Mouse (Mus musculus) heart, adult 2 months (tissue): ENCODE data around the gene Cd63. TPM values are rescaled to one million over a fixed set of nuclear protein-coding genes. Genes with fewer than 3 reads are reported as not detected.

Source experiments
- DNase-seq, 2 experiments: peaks; one replicate each; pipeline ENCODE4 v3.0.0; 2021
- H3K27ac ChIP-seq: fragments of 200-600 bp; 2 replicates; pipeline ENCODE4 v1.8.1; 2022
- H3K27me3 ChIP-seq: fragments of 200-500 bp; 2 replicates; pipeline ENCODE4 v1.6.1; 2012; ENCODE audit warnings: mild to moderate bottlenecking, low read length, inconsistent platforms, mixed read lengths; ENCODE audit not compliant: control insufficient read depth, insufficient read depth
- H3K36me3 ChIP-seq: fragments of 200-500 bp; 2 replicates; pipeline ENCODE4 v1.6.1; 2012; ENCODE audit warnings: low read length, inconsistent platforms; ENCODE audit not compliant: control insufficient read depth, insufficient read depth
- H3K4me1 ChIP-seq: fragments of 200-500 bp; 2 replicates; pipeline ENCODE4 v1.6.1; 2011; ENCODE audit warnings: low read length; ENCODE audit not compliant: control insufficient read depth, insufficient read depth
- H3K4me3 ChIP-seq: fragments of 200-600 bp; 2 replicates; pipeline ENCODE4 v1.8.1; 2022
- H3K79me2 ChIP-seq: fragments of 200-500 bp; replicated peaks from 2 replicates; pipeline ENCODE4 v1.6.1; 2012; ENCODE audit warnings: mild to moderate bottlenecking, inconsistent platforms, low read length, moderate library complexity, mixed read lengths; ENCODE audit not compliant: control insufficient read depth, insufficient read depth
- H3K9ac ChIP-seq: fragments of 200-500 bp; 2 replicates; pipeline ENCODE4 v1.6.1; 2012; ENCODE audit warnings: low read depth, mild to moderate bottlenecking, control low read depth, inconsistent platforms, low read length, mixed read lengths
- CTCF ChIP-seq: fragments of 200-600 bp; IDR thresholded peaks from 2 replicates; pipeline ENCODE4 v1.8.1; 2022; ENCODE audit warnings: antibody characterized with exemption, mild to moderate bottlenecking, moderate library complexity
- EP300 ChIP-seq: fragments of 200-500 bp; IDR thresholded peaks from 2 replicates; pipeline ENCODE4 v1.6.1; 2011; ENCODE audit warnings: low read depth, low read length, control low read depth; ENCODE audit not compliant: insufficient read depth
- POLR2A ChIP-seq: fragments of 200-500 bp; IDR thresholded peaks from 2 replicates; pipeline ENCODE4 v1.6.1; 2011; ENCODE audit warnings: mild to moderate bottlenecking, low read depth, low read length, control low read depth; ENCODE audit not compliant: insufficient read depth
- WGBS: fragments of 180-500 bp; shearing (Covaris S2); methylation state at CpG from one replicate; pipeline ENCODE4 v1.1.7; 2018; 5-methylcytosine and 5-hydroxymethylcytosine counted together
- intact Hi-C: fragments of 180-260 bp; cut with DNase I; formaldehyde crosslinking; loops from one replicate; pipeline ENCODE4 v1.15.1; 2025
- long read RNA-seq: library from polyadenylated mRNA; stranded (forward); transcript quantifications from one replicate; pipeline ENCODE4 v2.0.0, GENCODE M21; 2021
- polyA plus RNA-seq: library from polyadenylated mRNA; depleted of rRNA; stranded (reverse); fragments of >200 nt; gene quantifications from 2 replicates; pipeline ENCODE4 v1.2.3, GENCODE M21; 2012; rRNA removed
- total RNA-seq, 2 experiments: library from RNA; stranded (reverse); gene quantifications; 2 replicates each; pipeline ENCODE4 v1.2.3; 2021

Gene Cd63
- 100 to 1,000 TPM; 132 to 156 TPM for total RNA-seq
- 83.2 and 101 TPM in 2 replicates for polyA plus RNA-seq
- long read RNA-seq, transcript Cd63-201 (8 exons, 1,063 nt), result major isoform, 77 of 84 reads
- long read RNA-seq, partial matches to known transcripts, result 7 of 84 reads
- long read RNA-seq, other reads (novel, unspliced or antisense), result 0 of 84 reads

DNA sequence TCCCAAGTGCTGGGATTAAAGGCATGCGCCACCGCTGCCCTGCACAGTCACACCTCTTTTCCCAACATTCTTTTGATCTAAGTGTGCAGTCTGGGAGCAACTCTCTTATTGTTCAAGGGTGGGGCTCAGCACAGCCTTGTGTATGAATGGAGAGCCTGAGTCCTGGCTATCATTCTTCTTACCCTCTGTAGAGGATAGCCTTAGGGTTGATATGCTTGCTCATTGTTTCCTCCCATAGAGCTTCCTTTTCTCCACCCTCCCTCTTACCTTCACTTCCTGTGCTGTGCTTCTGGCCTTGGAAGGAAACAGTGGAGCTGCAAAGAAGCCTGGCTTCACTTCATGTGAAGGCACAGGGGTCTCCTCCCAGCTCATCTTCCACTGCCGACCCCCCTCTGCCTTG is at the start of gene Cd63:
Cd63 (plus strand) TSS at position 292 of the 400 bp plus-strand sequence.
- H3K27me3 ChIP-seq, result no peaks in the 10 kb centered on the region
- no peak within 1 kb of the TSS for H3K9ac ChIP-seq
- no peak for DNase-seq
- H3K27ac ChIP-seq, result no peak within 1 kb of the TSS
- H3K79me2 ChIP-seq, result no peaks in the 10 kb centered on the region
- H3K4me1 ChIP-seq, result no peaks in the 10 kb centered on the region
- H3K4me3 ChIP-seq, result no peak within 1 kb of the TSS
- no peak for TF ChIP-seq CTCF
- TF ChIP-seq POLR2A, result no peak
- no peak for TF ChIP-seq EP300
- WGBS, result 68% methylated on average over 3 of the region's 3 CpGs
- intact Hi-C loops, result no loop called here
- H3K36me3 ChIP-seq, result no peaks in the 10 kb centered on the region

GRCm38 (mm10) chr10:128861176-128861575 is 39.6 kb upstream of the Cd63 start:
- DNase-seq, result no peak
- Histone ChIP-seq H3K27ac (no peak overlapping the region), H3K9ac (no peak overlapping the region), H3K27me3 (no peaks in the 10 kb centered on the region), H3K36me3 (peaks cover 7% of the 10 kb centered on the region), H3K4me3 (no peak overlapping the region), H3K4me1 (no peaks in the 10 kb centered on the region), H3K79me2 (no peaks in the 10 kb centered on the region)
- intact Hi-C loops, result no loop called here
- no peak for TF ChIP-seq POLR2A
- no peak for TF ChIP-seq EP300
- TF ChIP-seq CTCF, result no peak

- intact Hi-C loops, result no loop called here
- Histone ChIP-seq H3K79me2 (no peaks in the 10 kb centered on the region), H3K4me3 (no peak overlapping the region), H3K27ac (no peak overlapping the region), H3K36me3 (peaks cover 2% of the 10 kb centered on the region), H3K27me3 (no peaks in the 10 kb centered on the region), H3K9ac (no peak overlapping the region), H3K4me1 (no peaks in the 10 kb centered on the region)
- no peak for DNase-seq
- WGBS, result 78% methylated on average over 3 of the region's 3 CpGs
- TF ChIP-seq POLR2A, result no peak
- peak; percentile 56 for TF ChIP-seq CTCF
These were observed 34.7 kb upstream of the Cd63 start for GRCm38 (mm10) chr10:128866042-128866441.

GRCm38 (mm10) chr10:128866518-128866917 is 34.3 kb upstream of the Cd63 start:
- DNase-seq, result no peak
- Histone ChIP-seq H3K4me3 (no peak overlapping the region), H3K36me3 (peaks cover 2% of the 10 kb centered on the region), H3K4me1 (no peaks in the 10 kb centered on the region), H3K79me2 (no peaks in the 10 kb centered on the region), H3K27me3 (no peaks in the 10 kb centered on the region), H3K9ac (no peak overlapping the region), H3K27ac (no peak overlapping the region)
- TF ChIP-seq CTCF, result no peak
- intact Hi-C loops, result no loop called here
- 100% methylated on average over 1 of the region's 1 CpGs for WGBS

DNA sequence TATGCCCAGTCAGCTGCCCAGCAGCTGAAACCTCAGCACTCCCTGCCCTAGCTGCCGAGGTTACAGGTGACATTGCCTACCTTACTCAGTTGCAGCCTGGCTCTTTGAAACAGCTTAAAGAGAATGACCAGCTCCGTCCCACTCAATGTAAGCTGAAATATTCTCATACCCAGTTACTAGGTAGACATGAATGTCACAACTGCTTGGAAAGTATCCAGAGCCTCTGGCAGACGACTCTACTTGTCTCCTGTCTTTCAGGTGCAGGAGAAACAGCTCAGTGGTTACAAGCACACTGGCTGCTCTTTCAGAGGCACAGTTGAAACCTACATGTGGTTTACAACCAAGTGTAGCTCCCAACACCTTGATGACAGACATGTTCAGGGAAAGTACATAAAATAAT is 30.4 kb upstream of the Cd63 start:
- intact Hi-C loops, result no loop called here
- Histone ChIP-seq H3K27me3 (no peaks in the 10 kb centered on the region), H3K4me3 (no peak overlapping the region), H3K9ac (no peak overlapping the region), H3K27ac (no peak overlapping the region), H3K4me1 (no peaks in the 10 kb centered on the region), H3K36me3 (peaks cover 2% of the 10 kb centered on the region), H3K79me2 (no peaks in the 10 kb centered on the region)
- DNase-seq, result no peak
- WGBS, result 69% methylated on average over 3 of the region's 3 CpGs
- TF ChIP-seq CTCF, result no peak
- no peak for TF ChIP-seq POLR2A
- TF ChIP-seq EP300, result no peak

GRCm38 (mm10) chr10:128878291-128878690 is 22.5 kb upstream of the Cd63 start:
- Histone ChIP-seq H3K36me3 (no peaks in the 10 kb centered on the region; the same call in none of the 2 replicates), H3K27ac (no peak overlapping the region), H3K79me2 (no peaks in the 10 kb centered on the region), H3K9ac (no peak overlapping the region), H3K4me3 (no peak overlapping the region), H3K27me3 (no peaks in the 10 kb centered on the region), H3K4me1 (no peaks in the 10 kb centered on the region)
- TF ChIP-seq CTCF (no peak), EP300 (no peak), POLR2A (no peak)
- intact Hi-C loops, result no loop called here
- DNase-seq, result no peak

- Histone ChIP-seq H3K4me3 (no peak overlapping the region), H3K27me3 (no peaks in the 10 kb centered on the region), H3K36me3 (no peaks in the 10 kb centered on the region; the same call in none of the 2 replicates), H3K4me1 (no peaks in the 10 kb centered on the region), H3K79me2 (no peaks in the 10 kb centered on the region), H3K27ac (no peak overlapping the region), H3K9ac (no peak overlapping the region)
- TF ChIP-seq EP300, result no peak
- TF ChIP-seq POLR2A, result no peak
- TF ChIP-seq CTCF, result no peak
- intact Hi-C loops, result no loop called here
- no peak for DNase-seq
- 86% methylated on average over 2 of the region's 2 CpGs for WGBS
These were observed 22.0 kb upstream of the Cd63 start for GRCm38 (mm10) chr10:128878811-128879210.
